Mouse (Mus musculus): ENCODE data around the gene Lancl1.

DNA sequence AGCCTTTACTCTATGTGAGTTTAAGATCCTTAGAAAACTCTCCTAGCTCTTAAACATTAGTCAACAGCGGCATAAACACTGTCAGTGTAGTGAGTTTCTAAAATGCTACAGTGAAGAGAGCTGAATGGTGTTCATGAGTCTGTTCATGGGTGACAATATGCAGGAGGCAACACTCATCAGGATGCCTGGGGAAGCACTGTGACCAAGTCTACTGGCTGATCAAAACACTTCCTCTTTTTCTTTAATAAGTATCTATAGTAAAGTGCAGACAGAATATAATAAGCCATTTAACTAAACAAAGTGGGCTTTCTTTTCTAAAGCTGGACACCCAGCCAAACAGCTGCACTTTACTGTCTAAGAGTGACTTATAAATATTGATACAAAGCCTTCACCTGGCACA lies 37.3 kb downstream of the Lancl1 start:
- no peak for TF ChIP-seq E2F4 (IDR thresholded peaks at IDR 0.05; ENCODE audit: insufficient read depth)
- TF ChIP-seq REST (IDR thresholded peaks at IDR 0.05; ENCODE audit: insufficient read depth, insufficient read length), result no peak
- no peak for TF ChIP-seq POLR2A (IDR thresholded peaks at IDR 0.05; ENCODE audit: insufficient read length, low read depth)
- TF ChIP-seq POLR2AphosphoS2 (IDR thresholded peaks at IDR 0.05; ENCODE audit: insufficient read length, low read depth), result no peak
- TF ChIP-seq SRF (IDR thresholded peaks at IDR 0.05; ENCODE audit: control insufficient read depth, insufficient read length, low read depth), result no peak
